ENCODE assay signal across 1 mouse cellular context in the genomic region with DNA sequence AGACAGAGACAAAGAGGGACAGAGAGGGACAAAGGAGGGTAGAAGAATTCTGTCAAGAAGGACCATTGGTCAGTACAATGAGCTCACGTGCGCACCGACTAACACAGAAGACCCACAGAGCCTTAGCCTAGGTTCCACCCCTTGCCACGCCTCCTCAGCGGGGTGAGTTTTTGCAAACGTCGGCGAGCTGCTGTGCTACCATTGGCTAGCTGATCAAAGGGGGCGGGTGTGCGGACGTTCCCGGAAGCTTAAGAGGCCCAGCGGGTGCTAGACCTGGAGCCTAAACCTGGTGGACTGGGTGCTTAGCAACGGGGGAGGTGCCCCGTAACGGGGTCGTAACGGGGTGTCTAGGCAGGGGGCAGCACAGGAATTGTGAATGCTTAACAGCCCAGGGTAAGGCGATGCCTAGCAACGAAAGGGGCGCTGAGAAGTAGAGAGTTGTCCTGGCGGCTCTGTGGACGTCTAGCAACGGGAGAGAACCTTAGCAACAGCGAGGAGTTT.
TF ChIP-seq lines count a peak whose summit lies in the region.

Gene Coq8b (plus strand): TSS at position 243 of the 501 bp plus-strand sequence.

TF ChIP-seq in CH12.LX, 34 proteins besides CTCF, POLR2A, EP300 and RAD21 (continued from another document):
- TF ChIP-seq UBTF (IDR thresholded peaks at IDR 0.05; ENCODE audit: low read depth, low read length) (no peak), MYC (IDR thresholded peaks at IDR 0.05; ENCODE audit: low read depth, low read length) (no peak), MEF2A (IDR thresholded peaks at IDR 0.05; ENCODE audit: borderline replicate concordance, low read depth, low read length) (no peak), ZC3H11A (IDR thresholded peaks at IDR 0.05; ENCODE audit: low read depth, low read length) (no peak), GABPA (IDR thresholded peaks at IDR 0.05; ENCODE audit: insufficient replicate concordance, low read depth, low read length) (no peak), RCOR1 (conservative IDR thresholded peaks at IDR 0.05; ENCODE audit: low read depth, low read length) (0 out of 2 replicates have a peak, but pooled peaks have one; percentile 56), MAX (IDR thresholded peaks at IDR 0.05; ENCODE audit: low read length) (peak; percentile 70), JUN (IDR thresholded peaks at IDR 0.05; ENCODE audit: insufficient read depth, low read depth, low read length) (no peak), POLR2AphosphoS2 (IDR thresholded peaks at IDR 0.05; ENCODE audit: low read depth, low read length) (no peak)
TF ChIP-seq in CH12.LX: peak in this region for 11.
